Mouse (Mus musculus): ENCODE results near the gene Olfr740. TPM values are rescaled to one million over a fixed set of nuclear protein-coding genes. Genes with fewer than 3 reads are reported as not detected.

Gene Olfr740
- polyA plus RNA-seq (2012; rRNA removed) = not detected in 2 replicates

DNA sequence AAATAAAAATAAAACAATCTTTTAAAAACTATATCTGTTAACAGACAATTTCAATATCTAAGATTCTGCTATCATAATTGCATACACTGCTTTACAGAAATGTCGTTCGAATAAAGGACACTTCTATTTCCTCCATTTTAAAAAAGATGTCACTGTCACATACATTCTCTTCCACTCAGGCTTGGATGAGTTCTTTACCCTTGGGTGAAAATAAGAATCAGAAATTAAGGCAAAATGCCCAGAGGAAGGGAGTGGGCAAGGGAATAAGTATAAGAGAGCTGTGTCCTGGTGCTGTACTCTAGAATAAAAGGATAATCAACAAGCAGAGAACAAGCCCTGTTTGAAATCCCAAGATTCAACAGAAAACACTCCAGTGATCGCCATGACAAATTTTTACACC, at the start of gene Olfr740:
Gene Olfr740, plus strand, starts transcription at position 301 of the 400 bp plus-strand sequence.

DNA sequence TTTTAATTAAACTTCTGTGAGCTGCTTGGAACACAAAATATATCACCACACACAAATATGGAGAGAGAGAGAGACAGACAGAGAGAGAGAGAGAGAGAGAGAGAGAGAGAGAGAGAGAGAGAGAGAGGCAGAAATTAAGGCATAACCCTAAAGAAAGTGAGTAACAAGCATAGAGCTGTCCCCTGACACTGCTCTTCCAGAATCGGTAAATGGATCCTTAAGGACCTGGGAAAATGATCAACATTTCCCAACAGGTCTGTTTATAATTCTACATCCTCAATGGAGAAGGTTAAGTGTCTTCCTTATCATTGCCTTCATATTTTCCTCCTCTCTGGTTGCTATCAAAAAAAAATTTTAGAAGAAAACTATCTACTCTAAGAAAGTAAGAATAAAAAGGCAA, 38.1 kb upstream of the Olfr740 start, which contains the start of gene Olfr738:
Gene Olfr738, plus strand, starts transcription at position 301 of the 400 bp plus-strand sequence.

DNA sequence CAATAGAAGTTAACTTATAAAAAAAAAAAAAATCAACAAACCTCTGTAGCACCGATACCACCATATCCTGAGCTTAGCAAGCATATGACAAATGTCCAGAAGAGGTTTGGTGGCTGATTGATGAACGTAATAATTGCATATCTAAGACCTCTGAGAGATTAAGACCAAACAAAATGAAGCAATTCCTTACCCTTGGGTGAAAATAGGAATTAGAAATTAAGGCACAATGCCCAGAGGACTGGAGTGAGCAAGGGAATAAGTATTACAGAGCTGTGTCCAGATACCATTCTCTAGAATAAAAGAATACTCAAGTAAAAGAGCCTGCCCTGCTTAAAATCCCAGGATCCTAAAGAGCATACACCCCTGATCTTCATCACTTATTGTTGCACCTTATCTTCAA, 27.0 kb upstream of the Olfr740 start, which contains the start of gene Olfr739:
Gene Olfr739, plus strand, starts transcription at position 301 of the 400 bp plus-strand sequence.

DNA sequence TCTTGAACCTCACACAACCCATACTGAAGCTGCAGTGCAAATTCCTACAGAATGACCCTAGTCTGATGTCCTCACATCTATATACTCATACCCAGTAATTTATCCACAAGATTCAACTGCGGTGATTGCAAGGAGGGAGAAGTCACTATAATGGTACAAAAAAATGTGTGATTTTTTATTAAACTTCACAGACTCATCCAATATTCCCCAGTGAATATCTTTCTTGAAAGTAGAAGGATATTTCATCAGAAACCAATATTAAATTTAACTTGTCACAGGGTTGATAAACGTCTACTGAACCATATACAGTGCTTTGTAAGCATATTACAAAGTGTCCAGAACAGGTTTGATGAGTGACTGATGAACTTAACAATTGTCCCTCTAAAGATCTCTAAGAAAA, 27.1 kb downstream of the Olfr740 start, which contains the start of gene Olfr741:
Gene Olfr741, plus strand, starts transcription at position 301 of the 400 bp plus-strand sequence.

DNA sequence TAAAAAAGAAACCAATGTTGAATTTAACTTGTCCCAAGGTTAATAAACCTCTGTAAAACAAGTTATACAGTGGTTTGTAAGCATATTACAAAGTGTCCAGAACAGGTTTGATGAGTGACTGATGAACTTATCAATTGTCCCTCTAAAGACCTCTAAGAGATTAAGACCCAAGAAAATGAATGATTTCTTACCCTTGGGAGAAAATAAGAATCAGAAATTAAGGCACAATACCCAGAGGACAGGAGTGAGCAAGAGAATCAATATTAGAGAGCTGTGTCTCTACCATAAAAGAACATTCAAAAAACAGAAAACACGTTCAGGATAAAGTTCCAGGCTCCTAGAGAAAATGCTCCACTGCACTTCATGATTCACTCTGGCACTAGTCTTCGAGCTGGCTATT, 58.0 kb downstream of the Olfr740 start, which contains the start of gene Olfr742:
Gene Olfr742, plus strand, starts transcription at position 301 of the 400 bp plus-strand sequence.

Other genes starting within 250 kb of the Olfr740 start
- gene Olfr731, start 203.7 kb upstream of the Olfr740 start, polyA plus RNA-seq (2012; rRNA removed) = not detected in 2 replicates
- not detected in 2 replicates for gene Olfr732, start 161.3 kb upstream of the Olfr740 start, polyA plus RNA-seq (2012; rRNA removed)
- gene Olfr733, start 144.0 kb upstream of the Olfr740 start, polyA plus RNA-seq (2012; rRNA removed) = not detected in 2 replicates
- not detected in 2 replicates for gene Olfr734, start 118.8 kb upstream of the Olfr740 start, polyA plus RNA-seq (2012; rRNA removed)
- gene Olfr735, start 96.7 kb upstream of the Olfr740 start, polyA plus RNA-seq (2012; rRNA removed) = not detected in 2 replicates
- 0.14 and 0.21 TPM in 2 replicates for gene Tlr11, start 87.6 kb upstream of the Olfr740 start, polyA plus RNA-seq (2012; rRNA removed)
- gene Olfr736, start 64.4 kb upstream of the Olfr740 start, polyA plus RNA-seq (2012; rRNA removed) = not detected in 2 replicates
- gene Olfr738, start 38.0 kb upstream of the Olfr740 start, polyA plus RNA-seq (2012; rRNA removed) = not detected in 2 replicates
- not detected in 2 replicates for gene Olfr739, start 26.9 kb upstream of the Olfr740 start, polyA plus RNA-seq (2012; rRNA removed)
- gene Olfr741, start 27.2 kb downstream of the Olfr740 start, polyA plus RNA-seq (2012; rRNA removed) = not detected in 2 replicates
- not detected in 2 replicates for gene Olfr742, start 58.1 kb downstream of the Olfr740 start, polyA plus RNA-seq (2012; rRNA removed)
- gene Olfr743, start 76.3 kb downstream of the Olfr740 start, polyA plus RNA-seq (2012; rRNA removed) = not detected in 2 replicates
- not detected in 2 replicates for gene Olfr744, start 169.3 kb downstream of the Olfr740 start, polyA plus RNA-seq (2012; rRNA removed)
- gene Olfr745, start 193.8 kb downstream of the Olfr740 start, polyA plus RNA-seq (2012; rRNA removed) = not detected in 2 replicates
- gene Olfr746, start 201.5 kb downstream of the Olfr740 start, polyA plus RNA-seq (2012; rRNA removed) = not detected in 2 replicates
- gene Olfr747, start 247.7 kb downstream of the Olfr740 start, polyA plus RNA-seq (2012; rRNA removed) = not detected in 2 replicates

Measured in colon, adult 2 months (tissue).